Mouse (Mus musculus): ENCODE results near the gene Zfp382. TPM values are rescaled to one million over a fixed set of nuclear protein-coding genes. Genes with fewer than 3 reads are reported as not detected.
"Not testable (repeated sequence)": the region's sequence is repeated elsewhere in the genome, so short reads cannot be mapped to it uniquely, and the experiment has no call there.

Gene Zfp382
- polyA plus RNA-seq, 2 experiments: 5.0 to 5.8 TPM

GRCm38 (mm10) chr7:30094646-30095429 lies 26.9 kb upstream of the Zfp382 start, which contains the start of gene Zfp260:
Gene Zfp260 (plus strand): TSS chr7:30094777.
- 0% methylated on average over 26 of the region's 26 CpGs for WGBS
- peak; percentile 99 for DNase-seq (ENCODE audit: low spot score)
- Histone ChIP-seq H3K27me3 (ENCODE audit: control insufficient read depth, insufficient read depth, low read length) (no peaks in the 10 kb centered on the region), H3K36me3 (ENCODE audit: control insufficient read depth, insufficient read depth, low read length) (peaks cover 26% of the 10 kb centered on the region), H3K4me2 (replicated peaks; ENCODE audit: low read depth, low read length, severe bottlenecking) (peak within 1 kb of the TSS; percentile 74), H3K4me3 (replicated peaks; ENCODE audit: low read length) (peak within 1 kb of the TSS; percentile 65), H3K9me3 (ENCODE audit: control insufficient read depth, low read length) (no peaks in the 10 kb centered on the region), H3K27ac (replicated peaks; ENCODE audit: low read depth, low read length) (peak within 1 kb of the TSS; percentile 99), H3K4me1 (ENCODE audit: control insufficient read depth, insufficient read depth, low read length) (peaks cover 3% of the 10 kb centered on the region; the same call in 1 of the 2 replicates), H3K9ac (ENCODE audit: low read depth, low read length, severe bottlenecking) (peak within 1 kb of the TSS; percentile 93)
- peak; percentile 97; the same call in 1 of the 2 replicates for TF ChIP-seq POLR2A (IDR thresholded peaks at IDR 0.05; ENCODE audit: borderline replicate concordance, extremely low read depth, insufficient read depth, insufficient read length)
- peak; percentile 85 for ATAC-seq (ENCODE audit: low FRiP score, low read depth)

- H3K27ac ChIP-seq (replicated peaks; ENCODE audit: low read depth, low read length): peak overlapping the region; percentile 99
- 5% methylated on average over 5 of the region's 5 CpGs for WGBS
- TF ChIP-seq POLR2A (IDR thresholded peaks at IDR 0.05; ENCODE audit: borderline replicate concordance, extremely low read depth, insufficient read depth, insufficient read length): no peak
- H3K9ac ChIP-seq (ENCODE audit: low read depth, low read length, severe bottlenecking): peak overlapping the region; percentile 93
- peak overlapping the region; percentile 65 for H3K4me3 ChIP-seq (replicated peaks; ENCODE audit: low read length)
- no peaks in the 10 kb centered on the region for H3K27me3 ChIP-seq (ENCODE audit: control insufficient read depth, insufficient read depth, low read length)
- H3K4me1 ChIP-seq (ENCODE audit: control insufficient read depth, insufficient read depth, low read length): peaks cover 3% of the 10 kb centered on the region; the same call in 1 of the 2 replicates
- peaks cover 34% of the 10 kb centered on the region for H3K36me3 ChIP-seq (ENCODE audit: control insufficient read depth, insufficient read depth, low read length)
- H3K4me2 ChIP-seq (replicated peaks; ENCODE audit: low read depth, low read length, severe bottlenecking): peak overlapping the region; percentile 74
- no peaks in the 10 kb centered on the region for H3K9me3 ChIP-seq (ENCODE audit: control insufficient read depth, low read length)
- no peak for ATAC-seq (ENCODE audit: low FRiP score, low read depth)
- peak; percentile 16 for DNase-seq (ENCODE audit: low spot score)
These were observed 26.1 kb upstream of the Zfp382 start for GRCm38 (mm10) chr7:30095551-30096125.

GRCm38 (mm10) chr7:30099297-30099696 lies 22.4 kb upstream of the Zfp382 start:
- 92% methylated on average over 13 of the region's 13 CpGs for WGBS
- no peak overlapping the region for H3K27ac ChIP-seq (replicated peaks; ENCODE audit: low read depth, low read length)
- peaks cover 24% of the 10 kb centered on the region for H3K9me3 ChIP-seq (ENCODE audit: control insufficient read depth, low read length)
- TF ChIP-seq POLR2A (IDR thresholded peaks at IDR 0.05; ENCODE audit: borderline replicate concordance, extremely low read depth, insufficient read depth, insufficient read length): no peak
- peaks cover under 1% of the 10 kb centered on the region; the same call in 1 of the 2 replicates for H3K4me1 ChIP-seq (ENCODE audit: control insufficient read depth, insufficient read depth, low read length)
- no peak overlapping the region for H3K4me3 ChIP-seq (replicated peaks; ENCODE audit: low read length)
- no peak overlapping the region for H3K4me2 ChIP-seq (replicated peaks; ENCODE audit: low read depth, low read length, severe bottlenecking)
- ATAC-seq (ENCODE audit: low FRiP score, low read depth): no peak
- no peak for DNase-seq (ENCODE audit: low spot score)
- peaks cover 67% of the 10 kb centered on the region for H3K36me3 ChIP-seq (ENCODE audit: control insufficient read depth, insufficient read depth, low read length)
- no peak overlapping the region for H3K9ac ChIP-seq (ENCODE audit: low read depth, low read length, severe bottlenecking)
- no peaks in the 10 kb centered on the region for H3K27me3 ChIP-seq (ENCODE audit: control insufficient read depth, insufficient read depth, low read length)

GRCm38 (mm10) chr7:30116076-30116475 lies 5.7 kb upstream of the Zfp382 start:
- ATAC-seq (ENCODE audit: low FRiP score, low read depth) (no peak), DNase-seq (ENCODE audit: low spot score) (no peak)
- H3K4me3 ChIP-seq (replicated peaks; ENCODE audit: low read length): no peak overlapping the region
- H3K36me3 ChIP-seq (ENCODE audit: control insufficient read depth, insufficient read depth, low read length): no peaks in the 10 kb centered on the region
- no peaks in the 10 kb centered on the region for H3K4me1 ChIP-seq (ENCODE audit: control insufficient read depth, insufficient read depth, low read length)
- peaks cover 7% of the 10 kb centered on the region; the same call in 1 of the 2 replicates for H3K9me3 ChIP-seq (ENCODE audit: control insufficient read depth, low read length)
- 93% methylated on average over 5 of the region's 5 CpGs for WGBS
- no peak overlapping the region for H3K9ac ChIP-seq (ENCODE audit: low read depth, low read length, severe bottlenecking)
- no peak for TF ChIP-seq POLR2A (IDR thresholded peaks at IDR 0.05; ENCODE audit: borderline replicate concordance, extremely low read depth, insufficient read depth, insufficient read length)
- no peaks in the 10 kb centered on the region for H3K27me3 ChIP-seq (ENCODE audit: control insufficient read depth, insufficient read depth, low read length)
- no peak overlapping the region for H3K4me2 ChIP-seq (replicated peaks; ENCODE audit: low read depth, low read length, severe bottlenecking)
- no peak overlapping the region for H3K27ac ChIP-seq (replicated peaks; ENCODE audit: low read depth, low read length)

- H3K27me3 ChIP-seq (ENCODE audit: control insufficient read depth, insufficient read depth, low read length); H3K4me3 ChIP-seq (replicated peaks; ENCODE audit: low read length): not testable (repeated sequence)
These were observed 3.8 kb upstream of the Zfp382 start for GRCm38 (mm10) chr7:30117935-30118334.

More at GRCm38 (mm10) chr7:30117935-30118334, 3.8 kb upstream of the Zfp382 start:
- not testable (repeated sequence) for H3K9ac ChIP-seq (ENCODE audit: low read depth, low read length, severe bottlenecking); H3K4me2 ChIP-seq (replicated peaks; ENCODE audit: low read depth, low read length, severe bottlenecking); H3K27ac ChIP-seq (replicated peaks; ENCODE audit: low read depth, low read length); H3K4me1 ChIP-seq (ENCODE audit: control insufficient read depth, insufficient read depth, low read length); ATAC-seq (ENCODE audit: low FRiP score, low read depth); H3K9me3 ChIP-seq (ENCODE audit: control insufficient read depth, low read length); H3K36me3 ChIP-seq (ENCODE audit: control insufficient read depth, insufficient read depth, low read length); DNase-seq (ENCODE audit: low spot score)
- 95% methylated on average over 12 of the region's 12 CpGs for WGBS

Measured in limb, embryonic 14.5 days (tissue).